Mouse (Mus musculus) MEL (cell line): ENCODE measurements around the gene Kcnn1. TPM values are rescaled to one million over a fixed set of nuclear protein-coding genes. Genes with fewer than 3 reads are reported as not detected.

Source experiments
- DNase-seq: peaks from one replicate; pipeline ENCODE4 v3.0.0; 2011; ENCODE audit warnings: low read depth, low spot score
- H3K27ac ChIP-seq: 2 replicates; pipeline ENCODE4 v1.5.1; 2012; ENCODE audit warnings: low read depth, mild to moderate bottlenecking, control low read depth, low read length, moderate library complexity; ENCODE audit not compliant: control insufficient read depth
- H3K27me3 ChIP-seq, 2 experiments: fragments of 150-350 bp in 1 of 2; sonication (generic) in 1 of 2; 2 replicates each; pipeline ENCODE4 v1.6.1; 2012; ENCODE audit warnings: low read length in 2 of 2, mild to moderate bottlenecking in 2 of 2, improper control_type of control experiment in 1 of 2, moderate library complexity in 1 of 2; ENCODE audit not compliant: insufficient read depth in 2 of 2, control insufficient read depth in 1 of 2
- H3K36me3 ChIP-seq, 2 experiments: 2 replicates each; pipeline ENCODE4 v1.6.1; 2012 to 2014; ENCODE audit warnings: low read length in 2 of 2, improper control_type of control experiment in 1 of 2, inconsistent platforms in 1 of 2, mild to moderate bottlenecking in 1 of 2; ENCODE audit not compliant: insufficient read depth in 2 of 2, control insufficient read depth in 1 of 2
- H3K4me1 ChIP-seq, 2 experiments: fragments of 150-350 bp in 1 of 2; sonication (generic) in 1 of 2; 2 replicates each; pipeline ENCODE4 v1.6.1; 2012; ENCODE audit warnings: low read length in 2 of 2, improper control_type of control experiment in 1 of 2, mild to moderate bottlenecking in 1 of 2; ENCODE audit not compliant: insufficient read depth in 2 of 2, control insufficient read depth in 1 of 2
- H3K4me3 ChIP-seq, 2 experiments: fragments of 150-350 bp in 1 of 2; sonication (generic) in 1 of 2; 2 replicates each; pipeline ENCODE4 v1.5.1; 2012; ENCODE audit warnings: low read depth in 2 of 2, low read length in 2 of 2, mild to moderate bottlenecking in 2 of 2, moderate library complexity in 2 of 2, control low read depth in 1 of 2, improper control_type of control experiment in 1 of 2; ENCODE audit not compliant: control insufficient read depth in 1 of 2, insufficient read depth in 1 of 2
- H3K79me2 ChIP-seq: 2 replicates; pipeline ENCODE4 v1.6.1; 2012; ENCODE audit warnings: mild to moderate bottlenecking, low read length, moderate library complexity; ENCODE audit not compliant: control insufficient read depth, poor library complexity, insufficient read depth
- H3K9ac ChIP-seq: 2 replicates; pipeline ENCODE4 v1.6.1; 2012; ENCODE audit warnings: low read depth, mild to moderate bottlenecking, control low read depth, low read length, moderate library complexity; ENCODE audit not compliant: control insufficient read depth, poor library complexity, severe bottlenecking
- H3K9me3 ChIP-seq: fragments of 150-350 bp; sonication (generic); replicated peaks from 2 replicates; pipeline ENCODE4 v1.6.1; 2012; ENCODE audit warnings: mild to moderate bottlenecking, low read length, improper control_type of control experiment, moderate library complexity; ENCODE audit not compliant: insufficient read depth
- BHLHE40 ChIP-seq: IDR thresholded peaks from 2 replicates; pipeline ENCODE4 v1.6.1; 2012; ENCODE audit warnings: low read depth, mild to moderate bottlenecking, inconsistent platforms, low read length, improper control_type of control experiment, borderline replicate concordance
- CHD1 ChIP-seq: IDR thresholded peaks from 2 replicates; pipeline ENCODE4 v1.6.1; 2012; ENCODE audit warnings: low read depth, mild to moderate bottlenecking, inconsistent platforms, low read length, improper control_type of control experiment
- E2F4 ChIP-seq: IDR thresholded peaks from 2 replicates; pipeline ENCODE4 v1.6.1; 2011; ENCODE audit warnings: low read depth, low read length, improper control_type of control experiment, borderline replicate concordance
- EP300 ChIP-seq, 2 experiments: IDR thresholded peaks; 2 replicates each; pipeline ENCODE4 v1.6.1; 2011; ENCODE audit warnings: improper control_type of control experiment in 2 of 2, low read length in 2 of 2, low read depth in 1 of 2, mild to moderate bottlenecking in 1 of 2
- HCFC1 ChIP-seq: IDR thresholded peaks from 2 replicates; pipeline ENCODE4 v1.6.1; 2012; ENCODE audit warnings: low read depth, mild to moderate bottlenecking, inconsistent platforms, low read length, improper control_type of control experiment, moderate library complexity
- JUND ChIP-seq: IDR thresholded peaks from 2 replicates; pipeline ENCODE4 v1.6.1; 2011; ENCODE audit warnings: low read depth, mild to moderate bottlenecking, improper control_type of control experiment, low read length
- KAT2A ChIP-seq: conservative IDR thresholded peaks from 2 replicates; pipeline ENCODE4 v1.6.1; 2012; ENCODE audit warnings: low read depth, low read length, improper control_type of control experiment, inconsistent platforms
- MAFK ChIP-seq: IDR thresholded peaks from 2 replicates; pipeline ENCODE4 v1.6.1; 2011; ENCODE audit warnings: low read depth, mild to moderate bottlenecking, low read length, improper control_type of control experiment, borderline replicate concordance
- MEF2A ChIP-seq: IDR thresholded peaks from 2 replicates; pipeline ENCODE4 v1.6.1; 2014; ENCODE audit warnings: low read depth, mild to moderate bottlenecking, inconsistent platforms, low read length, improper control_type of control experiment; ENCODE audit not compliant: poor library complexity, insufficient replicate concordance, severe bottlenecking; ENCODE audit errors: extremely low read depth
- MXI1 ChIP-seq: IDR thresholded peaks from 2 replicates; pipeline ENCODE4 v1.6.1; 2011; ENCODE audit warnings: mild to moderate bottlenecking, low read depth, low read length, improper control_type of control experiment
- MYB ChIP-seq: IDR thresholded peaks from 2 replicates; pipeline ENCODE4 v1.6.1; 2011; ENCODE audit warnings: mild to moderate bottlenecking, low read depth, low read length, improper control_type of control experiment
- NELFE ChIP-seq: IDR thresholded peaks from 2 replicates; pipeline ENCODE4 v1.6.1; 2011; ENCODE audit warnings: low read depth, low read length, improper control_type of control experiment
- POLR2AphosphoS2 ChIP-seq: IDR thresholded peaks from 2 replicates; pipeline ENCODE4 v1.6.1; 2011; ENCODE audit warnings: low read length, improper control_type of control experiment
- RAD21 ChIP-seq: IDR thresholded peaks from 2 replicates; pipeline ENCODE4 v1.6.1; 2011; ENCODE audit warnings: mild to moderate bottlenecking, low read depth, low read length, improper control_type of control experiment
- RCOR1 ChIP-seq: IDR thresholded peaks from 2 replicates; pipeline ENCODE4 v1.6.1; 2012; ENCODE audit warnings: low read depth, mild to moderate bottlenecking, inconsistent platforms, low read length, improper control_type of control experiment
- SIN3A ChIP-seq: IDR thresholded peaks from 2 replicates; pipeline ENCODE4 v1.6.1; 2012; ENCODE audit warnings: low read length, improper control_type of control experiment, inconsistent platforms
- TAL1 ChIP-seq: IDR thresholded peaks from 2 replicates; pipeline ENCODE4 v1.6.1; 2012; ENCODE audit warnings: mild to moderate bottlenecking, inconsistent platforms, low read length, moderate library complexity, mixed read lengths
- USF2 ChIP-seq, 2 experiments: IDR thresholded peaks; 2 replicates each; pipeline ENCODE4 v1.6.1; 2011 to 2012; ENCODE audit warnings: improper control_type of control experiment in 2 of 2, low read length in 2 of 2, borderline replicate concordance in 1 of 2, inconsistent platforms in 1 of 2, low read depth in 1 of 2, mild to moderate bottlenecking in 1 of 2; ENCODE audit not compliant: insufficient read depth in 1 of 2
- ZC3H11A ChIP-seq: IDR thresholded peaks from 2 replicates; pipeline ENCODE4 v1.6.1; 2012; ENCODE audit warnings: low read depth, mild to moderate bottlenecking, inconsistent platforms, low read length, improper control_type of control experiment
- ZMIZ1 ChIP-seq: IDR thresholded peaks from 2 replicates; pipeline ENCODE4 v1.6.1; 2012; ENCODE audit warnings: low read depth, mild to moderate bottlenecking, inconsistent platforms, low read length, improper control_type of control experiment, moderate library complexity
- ZNF384 ChIP-seq: IDR thresholded peaks from 2 replicates; pipeline ENCODE4 v1.6.1; 2012; ENCODE audit warnings: low read depth, mild to moderate bottlenecking, inconsistent platforms, low read length, improper control_type of control experiment
- polyA plus RNA-seq, 2 experiments: library from polyadenylated mRNA; stranded (reverse) in 1 of 2; unstranded in 1 of 2; fragments of >175 nt in 1 of 2; fragments of >200 nt in 1 of 2; gene quantifications; 2 replicates each; pipeline versions ENCODE4 v1.2.1 to v1.2.4; 2012; ENCODE audit warnings: low replicate concordance in 2 of 2, low read depth in 1 of 2; ENCODE audit not compliant: insufficient read length in 2 of 2, insufficient read depth in 1 of 2, missing spikeins in 1 of 2
- total RNA-seq: library from RNA; depleted of rRNA; stranded (reverse); fragments of 300-350 nt; gene quantifications from 2 replicates; pipeline ENCODE4 v1.2.3, GENCODE M21; 2012

Gene Kcnn1
- total and polyA plus RNA-seq, 3 experiments, result 8.9 to 10.7 TPM; not detected in 1

DNA sequence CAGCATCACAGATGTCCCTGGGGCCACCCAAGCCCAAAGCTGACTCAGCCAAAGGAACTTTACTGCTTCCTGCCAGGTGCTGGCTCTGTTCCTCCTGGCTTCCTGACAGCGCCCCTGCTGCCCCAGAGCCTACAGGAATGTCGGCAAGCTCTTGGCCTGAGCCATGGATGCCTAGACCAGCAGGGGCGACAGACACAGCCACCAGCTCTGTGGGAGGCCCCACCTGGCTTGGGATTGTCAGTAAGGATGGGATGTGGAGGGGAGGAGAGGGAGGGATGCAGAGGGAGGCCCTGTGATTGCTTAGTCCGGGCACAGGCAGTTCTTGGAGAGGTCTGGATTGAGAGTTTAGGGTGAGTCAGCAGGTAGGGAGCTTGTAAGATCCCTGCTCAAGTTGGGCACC, 17.1 kb upstream of the Kcnn1 start:
- Histone ChIP-seq H3K79me2 (no peaks in the 10 kb centered on the region), H3K9ac (no peak overlapping the region), H3K27me3 (no peaks in the 10 kb centered on the region), H3K27ac (no peak overlapping the region), H3K4me1 (no peaks in the 10 kb centered on the region), H3K36me3 (no peaks in the 10 kb centered on the region), H3K9me3 (no peaks in the 10 kb centered on the region), H3K4me3 (no peak overlapping the region)
- TF ChIP-seq HCFC1, result no peak
- no peak for TF ChIP-seq TAL1
- no peak for TF ChIP-seq POLR2AphosphoS2
- no peak for TF ChIP-seq MAFK
- no peak for TF ChIP-seq MYB
- TF ChIP-seq USF2 (IDR thresholded peaks at IDR 0.05; ENCODE audit: borderline replicate concordance in 1 of 2, insufficient read depth in 1 of 2, low read depth in 1 of 2, low read length in 2 of 2), result no peak
- DNase-seq, result no peak

GRCm38 (mm10) chr8:70879500-70879899, 16.4 kb upstream of the Kcnn1 start:
- Histone ChIP-seq H3K4me3 (no peak overlapping the region), H3K9me3 (no peaks in the 10 kb centered on the region), H3K79me2 (no peaks in the 10 kb centered on the region), H3K27ac (no peak overlapping the region), H3K27me3 (no peaks in the 10 kb centered on the region), H3K4me1 (no peaks in the 10 kb centered on the region)
- no peak for DNase-seq
- no peak for TF ChIP-seq NELFE
- no peak for TF ChIP-seq SIN3A
- TF ChIP-seq ZC3H11A, result no peak
- no peak for TF ChIP-seq MEF2A
- TF ChIP-seq POLR2AphosphoS2, result no peak
- TF ChIP-seq JUND, result no peak
- TF ChIP-seq RCOR1, result no peak
- TF ChIP-seq E2F4, result no peak
- TF ChIP-seq BHLHE40, result no peak
- no peak for TF ChIP-seq KAT2A
- TF ChIP-seq MXI1, result no peak
- TF ChIP-seq USF2 (IDR thresholded peaks at IDR 0.05; ENCODE audit: borderline replicate concordance in 1 of 2, insufficient read depth in 1 of 2, low read depth in 1 of 2, low read length in 2 of 2), result no peak
- no peak for TF ChIP-seq MAFK
- TF ChIP-seq EP300 (IDR thresholded peaks at IDR 0.05; ENCODE audit: low read depth in 1 of 2, low read length in 2 of 2), result no peak
- TF ChIP-seq ZNF384, result no peak
- TF ChIP-seq CHD1, result no peak
- no peak for TF ChIP-seq RAD21
- no peak for TF ChIP-seq ZMIZ1
- TF ChIP-seq, all 39 proteins: peak for 0
- Histone ChIP-seq H3K9ac (no peak overlapping the region), H3K36me3 (no peaks in the 10 kb centered on the region)
